Mouse (Mus musculus) right cerebral cortex, postnatal 25 days (tissue): ENCODE results near the gene Prkcz.

Source experiments
- DNase-seq: peaks from one replicate; pipeline ENCODE4 v3.0.0; 2022

The Prkcz gene

GRCm38 (mm10) chr4:155215773-155216630, 145.2 kb downstream of the Prkcz start:
- DNase-seq = peak; percentile 51

GRCm38 (mm10) chr4:155215203-155215602, 146.0 kb downstream of the Prkcz start:
- no peak for DNase-seq

GRCm38 (mm10) chr4:155214793-155215192, 146.4 kb downstream of the Prkcz start:
- no peak for DNase-seq

GRCm38 (mm10) chr4:155214188-155214587, 147.0 kb downstream of the Prkcz start:
- no peak for DNase-seq

GRCm38 (mm10) chr4:155213752-155214054, 147.5 kb downstream of the Prkcz start:
- DNase-seq = no peak

GRCm38 (mm10) chr4:155213052-155213751, 148.0 kb downstream of the Prkcz start:
- DNase-seq = no peak
